Mouse (Mus musculus) CH12.LX (cell line): Measurements from ENCODE around the gene Sv2a. TPM values are rescaled to one million over a fixed set of nuclear protein-coding genes. Genes with fewer than 3 reads are reported as not detected.

ENCODE experiments used
- DNase-seq: peaks from one replicate; pipeline ENCODE4 v3.0.0-alpha.2; 2013; ENCODE audit errors: extremely low read depth
- H3K27ac ChIP-seq: 2 replicates; pipeline ENCODE4 v1.5.1; 2012; ENCODE audit warnings: low read depth, mild to moderate bottlenecking, control low read depth, moderate library complexity; ENCODE audit not compliant: insufficient read depth
- H3K27me3 ChIP-seq: replicated peaks from 2 replicates; pipeline ENCODE3; 2012; ENCODE audit warnings: inconsistent platforms
- H3K36me3 ChIP-seq, 2 experiments: replicated peaks in 1 of 2; 2 replicates each; pipeline versions ENCODE3 to v1.6.1; 2012; ENCODE audit warnings: inconsistent platforms in 1 of 2, low read length in 1 of 2, mild to moderate bottlenecking in 1 of 2, mixed read lengths in 1 of 2, moderate library complexity in 1 of 2; ENCODE audit not compliant: control insufficient read depth in 1 of 2, insufficient read depth in 1 of 2
- H3K4me1 ChIP-seq, 2 experiments: 2 replicates each; pipeline ENCODE4 v1.6.1; 2012; ENCODE audit warnings: inconsistent platforms in 1 of 2, moderate library complexity in 1 of 2; ENCODE audit not compliant: insufficient read depth in 2 of 2, control insufficient read depth in 1 of 2
- H3K4me2 ChIP-seq: 2 replicates; pipeline ENCODE4 v1.6.1; 2012; ENCODE audit warnings: low read depth, mild to moderate bottlenecking, control low read depth; ENCODE audit not compliant: poor library complexity, insufficient read depth, severe bottlenecking
- H3K4me3 ChIP-seq, 3 experiments: fragments of 150-350 bp in 1 of 3; sonication (generic) in 1 of 3; replicated peaks in 1 of 3; 2 replicates each; pipeline versions ENCODE3 to v1.5.1; 2011 to 2012; ENCODE audit warnings: low read depth in 2 of 3, low read length in 2 of 3, mild to moderate bottlenecking in 2 of 3, moderate library complexity in 2 of 3, control low read depth in 1 of 3, improper control_type of control experiment in 1 of 3, inconsistent platforms in 1 of 3, mixed read lengths in 1 of 3; ENCODE audit not compliant: poor library complexity in 1 of 3
- H3K79me2 ChIP-seq: replicated peaks from 2 replicates; pipeline ENCODE4 v1.6.1; 2012; ENCODE audit warnings: mild to moderate bottlenecking, moderate library complexity; ENCODE audit not compliant: control insufficient read depth, poor library complexity, insufficient read depth, severe bottlenecking; ENCODE audit errors: extremely low read depth
- H3K9ac ChIP-seq: 2 replicates; pipeline ENCODE4 v1.6.1; 2012; ENCODE audit warnings: low read depth, mild to moderate bottlenecking, control low read depth, moderate library complexity; ENCODE audit not compliant: insufficient read depth
- H3K9me3 ChIP-seq: replicated peaks from 2 replicates; pipeline ENCODE3; 2012; ENCODE audit warnings: low read length, inconsistent platforms, mixed read lengths
- BHLHE40 ChIP-seq: IDR thresholded peaks from 2 replicates; pipeline ENCODE4 v1.6.1; 2011; ENCODE audit warnings: mild to moderate bottlenecking, low read depth, low read length, improper control_type of control experiment
- CHD1 ChIP-seq: IDR thresholded peaks from 2 replicates; pipeline ENCODE4 v1.6.1; 2012; ENCODE audit warnings: low read depth, low read length, improper control_type of control experiment, inconsistent platforms
- CTCF ChIP-seq, 2 experiments: IDR thresholded peaks in 1 of 2; conservative IDR thresholded peaks in 1 of 2; 2 replicates each; pipeline ENCODE4 v1.5.1; 2011 to 2012; ENCODE audit warnings: low read depth in 2 of 2, low read length in 2 of 2, improper control_type of control experiment in 1 of 2, inconsistent platforms in 1 of 2, mild to moderate bottlenecking in 1 of 2, moderate library complexity in 1 of 2
- E2F4 ChIP-seq: IDR thresholded peaks from 2 replicates; pipeline ENCODE4 v1.6.1; 2011; ENCODE audit warnings: low read depth, low read length, improper control_type of control experiment; ENCODE audit not compliant: insufficient replicate concordance
- ETS1 ChIP-seq: conservative IDR thresholded peaks from 2 replicates; pipeline ENCODE4 v1.6.1; 2012; ENCODE audit warnings: low read depth, mild to moderate bottlenecking, inconsistent platforms, low read length, improper control_type of control experiment, moderate library complexity
- JUND ChIP-seq: conservative IDR thresholded peaks from 2 replicates; pipeline ENCODE4 v1.6.1; 2011; ENCODE audit warnings: low read depth, low read length, improper control_type of control experiment
- KAT2A ChIP-seq: IDR thresholded peaks from 2 replicates; pipeline ENCODE4 v1.6.1; 2012; ENCODE audit warnings: low read length, improper control_type of control experiment, inconsistent platforms; ENCODE audit not compliant: insufficient replicate concordance
- NELFE ChIP-seq: IDR thresholded peaks from 2 replicates; pipeline ENCODE4 v1.6.1; 2011; ENCODE audit warnings: low read depth, low read length, improper control_type of control experiment
- NRF1 ChIP-seq: IDR thresholded peaks from 2 replicates; pipeline ENCODE4 v1.6.1; 2014; ENCODE audit warnings: low read depth, mild to moderate bottlenecking, inconsistent platforms, low read length, improper control_type of control experiment, moderate library complexity
- PAX5 ChIP-seq: IDR thresholded peaks from 2 replicates; pipeline ENCODE4 v1.6.1; 2012; ENCODE audit warnings: low read length, inconsistent platforms, mixed read lengths
- POLR2A ChIP-seq: IDR thresholded peaks from 2 replicates; pipeline ENCODE4 v1.6.1; 2011; ENCODE audit warnings: low read depth, mild to moderate bottlenecking, improper control_type of control experiment, low read length
- SIN3A ChIP-seq: IDR thresholded peaks from 2 replicates; pipeline ENCODE4 v1.6.1; 2012; ENCODE audit warnings: low read length, improper control_type of control experiment, inconsistent platforms
- TBP ChIP-seq: conservative IDR thresholded peaks from 2 replicates; pipeline ENCODE4 v1.6.1; 2011; ENCODE audit warnings: low read depth, low read length, improper control_type of control experiment
- UBTF ChIP-seq: IDR thresholded peaks from 2 replicates; pipeline ENCODE4 v1.6.1; 2012; ENCODE audit warnings: low read depth, mild to moderate bottlenecking, inconsistent platforms, low read length, improper control_type of control experiment, moderate library complexity
- USF2 ChIP-seq: conservative IDR thresholded peaks from 2 replicates; pipeline ENCODE4 v1.6.1; 2011; ENCODE audit warnings: low read depth, low read length, improper control_type of control experiment
- ZC3H11A ChIP-seq: IDR thresholded peaks from 2 replicates; pipeline ENCODE4 v1.6.1; 2012; ENCODE audit warnings: low read depth, mild to moderate bottlenecking, inconsistent platforms, low read length, improper control_type of control experiment
- ZKSCAN1 ChIP-seq: IDR thresholded peaks from 2 replicates; pipeline ENCODE4 v1.6.1; 2012; ENCODE audit warnings: low read depth, inconsistent platforms, low read length, improper control_type of control experiment, borderline replicate concordance
- ZNF384 ChIP-seq: IDR thresholded peaks from 2 replicates; pipeline ENCODE4 v1.6.1; 2012; ENCODE audit warnings: low read depth, low read length, improper control_type of control experiment, inconsistent platforms
- dilution Hi-C: fragments of 300-500 bp; cut with MboI; formaldehyde crosslinking; loops from 2 replicates; pipeline ENCODE4 v1.14.3; 2020; ENCODE audit warnings: low sequenced_read_pairs; ENCODE audit not compliant: extremely low pct_unique_long_range_greater_than_20kb, extremely low pct_ligation_motif_present
- in situ Hi-C: fragments of 300-500 bp; cut with MboI; formaldehyde crosslinking; loops from 3 replicates; pipeline ENCODE4 v1.14.3; 2019; ENCODE audit warnings: low sequenced_read_pairs, low pct_ligation_motif_present, low pct_unique_long_range_greater_than_20kb, mixed read lengths
- polyA plus RNA-seq: library from polyadenylated mRNA; unstranded; fragments of >175 nt; gene quantifications from 2 replicates; pipeline ENCODE4 v1.2.1, GENCODE M21; 2012; ENCODE audit warnings: low read depth; ENCODE audit not compliant: insufficient read length
- total RNA-seq, 2 experiments: library from RNA; depleted of rRNA; stranded (reverse); fragments of 300-350 nt in 1 of 2; fragments of >200 nt in 1 of 2; gene quantifications; 2 replicates each; pipeline ENCODE4 v1.2.3; 2012 to 2014

The Sv2a gene
- total and polyA plus RNA-seq, 3 experiments = 1.1 to 6.7 (median 4.0) TPM

DNA sequence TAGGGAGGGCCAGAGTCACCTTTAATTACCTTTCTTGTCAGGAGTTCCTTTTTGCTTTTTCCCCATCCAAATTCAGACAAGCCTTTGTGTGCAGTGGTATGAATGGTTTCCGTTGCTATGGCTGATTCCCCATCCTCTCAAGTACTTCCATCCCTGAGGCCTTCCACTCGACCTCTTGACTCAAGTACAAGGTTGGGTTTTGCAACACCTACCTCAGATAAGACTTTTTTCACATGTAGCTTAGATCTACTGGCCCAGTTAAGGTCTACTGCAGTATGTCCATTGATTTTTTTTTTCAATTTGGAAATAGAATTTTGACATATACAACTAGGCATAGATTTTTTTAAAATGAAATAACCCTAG, 50.8 kb downstream of the Sv2a start:
- Histone ChIP-seq H3K4me1 (peaks cover 18 to 87% of the 10 kb centered on the region in 2 experiments), H3K9me3 (no peaks in the 10 kb centered on the region), H3K36me3 (no peaks in the 10 kb centered on the region), H3K4me2 (no peak overlapping the region), H3K9ac (no peak overlapping the region), H3K27ac (no peak overlapping the region), H3K4me3 (no peak overlapping the region), H3K79me2 (no peaks in the 10 kb centered on the region), H3K27me3 (no peaks in the 10 kb centered on the region)
- in situ Hi-C loops (no loop called here), dilution Hi-C loops (no loop called here)
- TF ChIP-seq TBP = no peak
- no peak for TF ChIP-seq ZKSCAN1
- no peak for TF ChIP-seq POLR2A
- TF ChIP-seq KAT2A = no peak
- TF ChIP-seq ZNF384 = no peak
- TF ChIP-seq JUND = no peak
- TF ChIP-seq PAX5 = no peak
- no peak for TF ChIP-seq E2F4
- no peak for TF ChIP-seq NELFE
- TF ChIP-seq ZC3H11A = no peak
- no peak for TF ChIP-seq USF2
- no peak for TF ChIP-seq ETS1
- no peak for TF ChIP-seq NRF1
- TF ChIP-seq BHLHE40 = no peak
- no peak for TF ChIP-seq UBTF
- TF ChIP-seq CHD1 = no peak
- no peak for DNase-seq

DNA sequence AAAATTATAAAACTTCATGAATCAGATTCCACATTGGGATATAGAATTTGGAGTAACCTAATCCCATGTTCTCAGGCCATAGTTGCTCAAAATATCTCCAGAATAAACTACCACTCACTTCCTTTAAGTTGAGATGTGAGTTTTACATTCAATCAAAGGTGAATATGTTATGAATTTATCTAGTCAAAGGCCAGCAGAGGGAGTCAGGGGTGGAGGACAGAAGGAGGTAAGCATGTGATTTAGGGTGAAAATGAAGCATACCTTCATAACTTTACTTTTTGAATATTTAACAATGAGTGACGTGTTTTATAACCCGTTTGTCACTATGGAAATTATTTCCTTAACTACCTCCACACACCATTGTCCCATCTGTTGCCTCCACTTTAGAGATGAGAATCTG, 54.0 kb downstream of the Sv2a start:
- TF ChIP-seq CTCF (conservative IDR thresholded peaks at IDR 0.05 in 1 of 2, IDR thresholded peaks at IDR 0.05 in 1 of 2; ENCODE audit: low read depth in 2 of 2, low read length in 2 of 2) (peak in 1 of 2 experiments; percentile 31; a peak in 2 of 4 replicates), SIN3A (no peak)

More for the DNA sequence above, 54.0 kb downstream of the Sv2a start:
- H3K36me3 ChIP-seq = no peaks in the 10 kb centered on the region
- no peaks in the 10 kb centered on the region for H3K27me3 ChIP-seq
- no peaks in the 10 kb centered on the region for H3K9me3 ChIP-seq
- no peak for DNase-seq
- H3K9ac ChIP-seq = no peak overlapping the region
- no peak overlapping the region for H3K4me2 ChIP-seq
- H3K4me1 ChIP-seq = peaks cover 8 to 65% of the 10 kb centered on the region in 2 experiments; a peak in 3 of 4 replicates
- no peak overlapping the region for H3K4me3 ChIP-seq
- dilution Hi-C loops (no loop called here), in situ Hi-C loops (no loop called here)
- no peaks in the 10 kb centered on the region for H3K79me2 ChIP-seq
- H3K27ac ChIP-seq = no peak overlapping the region
